Mouse (Mus musculus) heart, embryonic 14.5 days (tissue): ENCODE data around the gene Ssh2. TPM values are rescaled to one million over a fixed set of nuclear protein-coding genes. Genes with fewer than 3 reads are reported as not detected.

Experiments used
- ATAC-seq: fragments of 200-750 bp; cut with Nextera tagmentation; 2 replicates; pipeline ENCODE4 v1.8.0; 2017; ENCODE audit warnings: low read depth, moderate TSS enrichment; ENCODE audit not compliant: insufficient number of reproducible peaks, insufficient read depth, low FRiP score
- H3K27ac ChIP-seq, 2 experiments: fragments of 200-500 bp in 1 of 2; fragments of 300-500 bp in 1 of 2; sonication (generic) in 1 of 2; replicated peaks in 1 of 2; 2 replicates each; pipeline ENCODE4 v1.5.1; 2012 to 2014; ENCODE audit warnings: low read depth in 2 of 2, low read length in 2 of 2, control low read depth in 1 of 2, mild to moderate bottlenecking in 1 of 2, mixed read lengths in 1 of 2; ENCODE audit not compliant: control insufficient read depth in 1 of 2, insufficient read depth in 1 of 2
- H3K27me3 ChIP-seq: fragments of 300-500 bp; sonication (generic); 2 replicates; pipeline ENCODE4 v1.6.1; 2014; ENCODE audit warnings: mild to moderate bottlenecking, low read length, control low read depth; ENCODE audit not compliant: control insufficient read depth, insufficient read depth
- H3K36me3 ChIP-seq: fragments of 300-500 bp; sonication (generic); 2 replicates; pipeline ENCODE4 v1.6.1; 2014; ENCODE audit warnings: mild to moderate bottlenecking, control low read depth, low read length, mixed read lengths; ENCODE audit not compliant: control insufficient read depth, insufficient read depth
- H3K4me1 ChIP-seq, 2 experiments: fragments of 200-500 bp in 1 of 2; fragments of 300-500 bp in 1 of 2; sonication (generic) in 1 of 2; 2 replicates each; pipeline ENCODE4 v1.6.1; 2012 to 2014; ENCODE audit warnings: low read length in 2 of 2, control low read depth in 1 of 2, mixed read lengths in 1 of 2; ENCODE audit not compliant: control insufficient read depth in 2 of 2, insufficient read depth in 2 of 2
- H3K4me2 ChIP-seq: fragments of 300-500 bp; sonication (generic); 2 replicates; pipeline ENCODE4 v1.6.1; 2014; ENCODE audit warnings: mild to moderate bottlenecking, low read length
- H3K4me3 ChIP-seq, 2 experiments: fragments of 200-500 bp in 1 of 2; fragments of 300-500 bp in 1 of 2; sonication (generic) in 1 of 2; 2 replicates each; pipeline ENCODE4 v1.5.1; 2012 to 2014; ENCODE audit warnings: low read length in 2 of 2, mild to moderate bottlenecking in 2 of 2, control low read depth in 1 of 2, low read depth in 1 of 2, moderate library complexity in 1 of 2; ENCODE audit not compliant: control insufficient read depth in 1 of 2, insufficient read depth in 1 of 2
- H3K9ac ChIP-seq: fragments of 300-500 bp; sonication (generic); 2 replicates; pipeline ENCODE4 v1.6.1; 2014; ENCODE audit warnings: mild to moderate bottlenecking, low read length
- H3K9me3 ChIP-seq: fragments of 300-500 bp; sonication (generic); 2 replicates; pipeline ENCODE4 v1.6.1; 2016; ENCODE audit warnings: low read length, control low read depth; ENCODE audit not compliant: control insufficient read depth
- WGBS: fragments of 180-500 bp; shearing (Covaris S2); extraction: QIAGEN DNeasy Blood & Tissue Kit; methylation state at CpG from one replicate; pipeline ENCODE4 v1.1.7; 2014; 5-methylcytosine and 5-hydroxymethylcytosine counted together
- polyA plus RNA-seq: library from polyadenylated mRNA; unstranded; fragments of >200 nt; fragmentation: Nextera tagmentation; extraction: Ambion mirVana; gene quantifications from 2 replicates; pipeline ENCODE4 v1.2.1, GENCODE M21; 2014

Gene Ssh2
- polyA plus RNA-seq, 1 experiment from 2014 or later, result 31.4 TPM

- no peak for ATAC-seq
- peak overlapping the region; percentile 93 to 96 for H3K27ac ChIP-seq
- 26% methylated on average over 8 of the region's 8 CpGs for WGBS
- H3K27me3 ChIP-seq, result peaks cover 10% of the 10 kb centered on the region
- peak overlapping the region; percentile 79 for H3K4me2 ChIP-seq
- peak overlapping the region; percentile 65 for H3K4me3 ChIP-seq
- H3K36me3 ChIP-seq, result peaks cover 17% of the 10 kb centered on the region
- peaks cover 39 to 57% of the 10 kb centered on the region in 2 experiments for H3K4me1 ChIP-seq
- no peaks in the 10 kb centered on the region for H3K9me3 ChIP-seq
- H3K9ac ChIP-seq, result peak overlapping the region; percentile 87
Observed at GRCm38 (mm10) chr11:77463101-77463445, 247.0 kb downstream of the Ssh2 start.

GRCm38 (mm10) chr11:77463786-77464185 is 247.7 kb downstream of the Ssh2 start:
- WGBS, result 55% methylated on average over 10 of the region's 10 CpGs
- peak overlapping the region; percentile 87 for H3K9ac ChIP-seq
- ATAC-seq, result no peak
- H3K27me3 ChIP-seq, result peaks cover 13% of the 10 kb centered on the region
- peak overlapping the region; percentile 93 to 96 for H3K27ac ChIP-seq
- peak overlapping the region; percentile 79 for H3K4me2 ChIP-seq
- peak overlapping the region in 1 of 2 experiments; percentile 65; a peak in 2 of 4 replicates for H3K4me3 ChIP-seq
- H3K36me3 ChIP-seq, result peaks cover 15% of the 10 kb centered on the region; the same call in 1 of the 2 replicates
- H3K9me3 ChIP-seq, result no peaks in the 10 kb centered on the region
- peaks cover 39 to 57% of the 10 kb centered on the region in 2 experiments for H3K4me1 ChIP-seq

GRCm38 (mm10) chr11:77464684-77465083 is 248.6 kb downstream of the Ssh2 start:
- peaks cover 16% of the 10 kb centered on the region for H3K27me3 ChIP-seq
- H3K27ac ChIP-seq, result peak overlapping the region; percentile 93 to 96
- WGBS, result 16% methylated on average over 4 of the region's 4 CpGs
- peak; percentile 37; the same call in 1 of the 2 replicates for ATAC-seq
- no peak overlapping the region for H3K4me3 ChIP-seq
- H3K4me2 ChIP-seq, result peak overlapping the region; percentile 79
- H3K4me1 ChIP-seq, result peaks cover 39 to 57% of the 10 kb centered on the region in 2 experiments
- H3K36me3 ChIP-seq, result peaks cover 15% of the 10 kb centered on the region; the same call in 1 of the 2 replicates
- no peaks in the 10 kb centered on the region for H3K9me3 ChIP-seq
- peak overlapping the region; percentile 5; the same call in 1 of the 2 replicates for H3K9ac ChIP-seq

DNA sequence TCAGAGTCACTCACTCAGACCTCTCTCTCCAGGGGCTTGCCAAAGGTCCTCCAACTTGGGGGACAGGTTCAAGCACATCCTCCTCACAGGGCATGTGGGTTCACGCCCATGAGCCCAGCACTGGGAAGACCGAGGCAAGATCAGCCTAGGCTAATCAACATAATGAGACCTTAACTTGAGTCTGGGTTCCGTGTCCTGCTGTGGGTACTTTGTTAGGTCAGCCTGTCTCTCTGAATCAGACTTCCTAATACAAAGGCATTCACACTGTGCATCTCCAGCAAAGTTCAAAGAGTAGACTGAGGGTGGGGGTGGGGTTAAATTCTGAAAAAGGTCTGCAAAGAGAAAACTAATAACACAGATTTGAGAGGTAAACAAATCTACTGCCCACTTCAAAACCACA is 249.0 kb downstream of the Ssh2 start:
- Histone ChIP-seq H3K36me3 (peaks cover 20% of the 10 kb centered on the region), H3K4me1 (peaks cover 39 to 57% of the 10 kb centered on the region in 2 experiments), H3K9me3 (no peaks in the 10 kb centered on the region), H3K27ac (peak overlapping the region; percentile 72 to 96), H3K4me3 (no peak overlapping the region), H3K27me3 (peaks cover 16% of the 10 kb centered on the region), H3K9ac (peak overlapping the region; percentile 5; the same call in 1 of the 2 replicates), H3K4me2 (peak overlapping the region; percentile 79; the same call in 1 of the 2 replicates)
- 76% methylated on average over 3 of the region's 3 CpGs for WGBS
- ATAC-seq, result no peak

DNA sequence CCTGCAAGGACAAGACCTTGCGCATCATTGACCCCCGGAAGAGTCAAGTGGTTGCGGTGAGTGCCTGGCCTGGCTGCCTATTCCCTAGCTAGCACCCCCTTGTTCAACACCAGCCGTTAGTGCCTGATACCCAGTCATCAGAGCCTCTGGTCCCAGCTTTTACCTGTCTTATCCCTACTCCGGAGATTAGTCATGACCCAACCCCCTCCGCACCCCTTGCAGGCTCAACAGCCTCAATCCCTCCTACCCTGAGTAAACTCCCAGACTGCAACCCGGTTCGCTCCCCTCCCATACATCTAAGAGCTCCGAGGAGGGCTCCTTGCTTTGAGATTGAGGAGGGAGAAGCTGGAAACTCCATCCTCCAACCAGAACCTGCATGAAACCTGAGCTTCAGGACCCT is 250.5 kb downstream of the Ssh2 start:
- H3K27me3 ChIP-seq, result peaks cover 16% of the 10 kb centered on the region
- WGBS, result 33% methylated on average over 9 of the region's 9 CpGs
- H3K36me3 ChIP-seq, result peaks cover 26% of the 10 kb centered on the region
- no peak overlapping the region for H3K4me3 ChIP-seq
- peaks cover 39 to 51% of the 10 kb centered on the region in 2 experiments for H3K4me1 ChIP-seq
- H3K27ac ChIP-seq, result no peak overlapping the region
- no peaks in the 10 kb centered on the region for H3K9me3 ChIP-seq
- ATAC-seq, result no peak
- H3K9ac ChIP-seq, result 0 out of 2 replicates have a peak overlapping the region, but pooled peaks have one; percentile 34
- no peak overlapping the region for H3K4me2 ChIP-seq

- WGBS, result 11% methylated on average over 25 of the region's 25 CpGs
- no peak overlapping the region for H3K4me3 ChIP-seq
- H3K4me1 ChIP-seq, result peaks cover 39 to 47% of the 10 kb centered on the region in 2 experiments
- 0 out of 2 replicates have a peak overlapping the region, but pooled peaks have one; percentile 11 for H3K4me2 ChIP-seq
- no peaks in the 10 kb centered on the region for H3K9me3 ChIP-seq
- H3K27ac ChIP-seq, result no peak overlapping the region
- H3K9ac ChIP-seq, result no peak overlapping the region
- peaks cover 16% of the 10 kb centered on the region for H3K27me3 ChIP-seq
- peaks cover 32% of the 10 kb centered on the region for H3K36me3 ChIP-seq
- ATAC-seq, result no peak
Observed at GRCm38 (mm10) chr11:77467157-77467556, 251.1 kb downstream of the Ssh2 start.

DNA sequence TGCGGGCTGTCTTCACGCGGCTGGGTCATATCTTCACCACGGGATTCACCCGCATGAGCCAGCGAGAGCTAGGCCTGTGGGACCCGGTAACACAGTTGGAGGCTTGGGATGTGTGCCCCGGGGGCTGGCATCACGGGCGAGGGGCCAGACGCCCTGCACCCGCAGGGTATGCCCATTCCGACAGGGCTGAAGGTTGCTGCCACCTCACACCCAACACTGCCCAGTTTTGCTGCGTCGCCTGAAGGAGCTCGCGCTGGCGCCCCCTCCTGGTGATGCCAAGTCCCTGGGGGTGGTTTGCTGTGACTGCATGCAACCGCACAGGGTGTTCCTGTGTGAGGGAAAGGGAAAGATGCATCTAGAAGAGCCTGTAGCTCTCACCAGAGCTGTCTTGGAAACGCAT is 251.7 kb downstream of the Ssh2 start:
- Histone ChIP-seq H3K9ac (no peak overlapping the region), H3K4me1 (peaks cover 39 to 46% of the 10 kb centered on the region in 2 experiments), H3K27me3 (peaks cover 16% of the 10 kb centered on the region), H3K9me3 (no peaks in the 10 kb centered on the region), H3K4me2 (no peak overlapping the region), H3K27ac (no peak overlapping the region), H3K36me3 (peaks cover 34% of the 10 kb centered on the region), H3K4me3 (no peak overlapping the region)
- ATAC-seq, result no peak
- 24% methylated on average over 20 of the region's 20 CpGs for WGBS

DNA sequence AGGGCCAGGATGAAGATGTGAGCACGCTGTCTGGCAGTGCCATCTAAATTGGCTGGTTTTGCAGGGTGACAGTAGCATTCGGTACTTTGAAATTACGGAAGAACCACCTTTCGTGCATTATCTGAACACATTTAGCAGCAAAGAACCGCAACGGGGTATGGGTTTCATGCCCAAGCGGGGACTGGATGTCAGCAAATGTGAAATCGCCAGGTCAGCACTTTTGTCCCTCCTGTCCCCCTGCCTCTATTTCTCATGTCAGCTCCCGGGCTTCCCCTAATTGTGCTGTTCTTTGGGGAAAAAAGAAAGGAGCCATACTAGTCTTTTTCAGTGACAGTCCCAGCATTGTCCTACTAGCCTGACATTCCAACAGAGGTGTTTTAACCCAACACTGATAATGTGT is 252.3 kb downstream of the Ssh2 start:
- no peak for ATAC-seq
- Histone ChIP-seq H3K27ac (no peak overlapping the region), H3K27me3 (peaks cover 16% of the 10 kb centered on the region), H3K9me3 (no peaks in the 10 kb centered on the region), H3K4me1 (peaks cover 35 to 41% of the 10 kb centered on the region in 2 experiments), H3K36me3 (peaks cover 36% of the 10 kb centered on the region), H3K4me3 (no peak overlapping the region), H3K9ac (no peak overlapping the region), H3K4me2 (no peak overlapping the region)
- WGBS, result 86% methylated on average over 9 of the region's 9 CpGs
